Mouse (Mus musculus): ENCODE data around the gene Pmel.

- TF ChIP-seq CTCF (conservative IDR thresholded peaks at IDR 0.05; ENCODE audit: low read length) (no peak), NANOG (IDR thresholded peaks at IDR 0.05; ENCODE audit: borderline replicate concordance, low read length) (no peak), POU5F1 (IDR thresholded peaks at IDR 0.05; ENCODE audit: borderline replicate concordance, low read length) (no peak)
These were observed at the start of gene Pmel for GRCm38 (mm10) chr10:128703895-128704294.
